Mouse (Mus musculus) E14TG2a.4 (cell line): ENCODE data around the gene Npw.

Experiments
- CTCF ChIP-seq: conservative IDR thresholded peaks from 2 replicates; pipeline ENCODE4 v1.5.1; 2014; ENCODE audit warnings: low read length
- NANOG ChIP-seq: IDR thresholded peaks from 2 replicates; pipeline ENCODE4 v1.6.1; 2014; ENCODE audit warnings: borderline replicate concordance, low read length, mixed read lengths

GRCm38 (mm10) chr17:24608370-24608769 is 49.9 kb downstream of the Npw start:
- no peak for TF ChIP-seq NANOG
- TF ChIP-seq CTCF, result no peak
